Mouse (Mus musculus) midbrain, embryonic 12.5 days (tissue): Measurements from ENCODE around the gene Vwa8. TPM values are rescaled to one million over a fixed set of nuclear protein-coding genes. Genes with fewer than 3 reads are reported as not detected.

ENCODE experiments used
- ATAC-seq: fragments of 200-750 bp; cut with Nextera tagmentation; 2 replicates; pipeline ENCODE4 v1.8.0; 2017; ENCODE audit warnings: low read depth, moderate TSS enrichment, moderate library complexity; ENCODE audit not compliant: low FRiP score
- H3K27ac ChIP-seq: fragments of 300-500 bp; sonication (generic); replicated peaks from 2 replicates; pipeline ENCODE4 v1.5.1; 2016; ENCODE audit warnings: mild to moderate bottlenecking
- H3K27me3 ChIP-seq: fragments of 300-500 bp; sonication (generic); 2 replicates; pipeline ENCODE4 v1.6.1; 2016; ENCODE audit warnings: mild to moderate bottlenecking
- H3K36me3 ChIP-seq: fragments of 300-500 bp; sonication (generic); 2 replicates; pipeline ENCODE4 v1.6.1; 2016
- H3K4me1 ChIP-seq: fragments of 300-500 bp; sonication (generic); 2 replicates; pipeline ENCODE4 v1.6.1; 2016
- H3K4me2 ChIP-seq: fragments of 300-500 bp; sonication (generic); replicated peaks from 2 replicates; pipeline ENCODE4 v1.6.1; 2016; ENCODE audit warnings: mild to moderate bottlenecking, moderate library complexity
- H3K4me3 ChIP-seq: fragments of 300-500 bp; sonication (generic); 2 replicates; pipeline ENCODE4 v1.5.1; 2016; ENCODE audit warnings: mild to moderate bottlenecking
- H3K9ac ChIP-seq: fragments of 300-500 bp; sonication (generic); replicated peaks from 2 replicates; pipeline ENCODE4 v1.6.1; 2016; ENCODE audit warnings: mild to moderate bottlenecking, moderate library complexity
- H3K9me3 ChIP-seq: fragments of 300-500 bp; sonication (generic); 2 replicates; pipeline ENCODE4 v1.6.1; 2016; ENCODE audit warnings: mild to moderate bottlenecking
- WGBS: fragments of 180-500 bp; shearing (Covaris S2); methylation state at CpG from one replicate; pipeline ENCODE4 v1.1.7; 2016; 5-methylcytosine and 5-hydroxymethylcytosine counted together
- polyA plus RNA-seq: library from polyadenylated mRNA; unstranded; fragments of >200 nt; fragmentation: Nextera tagmentation; extraction: Ambion mirVana; gene quantifications from 2 replicates; pipeline ENCODE4 v1.2.1, GENCODE M21; 2016

The Vwa8 gene
- polyA plus RNA-seq, 1 experiment from 2014 or later, result 7.8 TPM

DNA sequence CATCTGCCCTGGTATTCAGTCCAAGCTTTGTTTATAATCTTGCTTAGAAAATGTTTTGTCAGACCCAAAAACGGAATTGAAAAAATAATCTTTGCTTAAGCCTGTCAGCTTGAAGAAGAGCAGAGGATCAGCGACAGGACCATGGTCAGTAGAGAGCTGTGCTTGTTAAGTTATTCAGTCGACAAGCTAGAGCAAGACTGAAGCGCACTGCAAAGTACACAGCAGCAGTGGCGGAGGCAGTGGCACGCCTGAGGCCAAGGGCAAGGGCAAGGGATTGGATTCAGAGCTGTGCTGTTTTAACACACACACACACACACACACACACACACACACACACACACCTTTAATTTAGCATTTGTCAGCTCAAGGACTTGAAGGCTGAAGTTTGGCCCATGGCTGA is 263.2 kb downstream of the Vwa8 start:
- peaks cover under 1% of the 10 kb centered on the region; the same call in 1 of the 2 replicates for H3K4me1 ChIP-seq
- no peak overlapping the region for H3K27ac ChIP-seq
- no peaks in the 10 kb centered on the region for H3K36me3 ChIP-seq
- no peaks in the 10 kb centered on the region for H3K27me3 ChIP-seq
- no peak overlapping the region for H3K4me2 ChIP-seq
- H3K9ac ChIP-seq, result no peak overlapping the region
- H3K4me3 ChIP-seq, result no peak overlapping the region
- WGBS, result 73% methylated on average over 6 of the region's 6 CpGs
- no peaks in the 10 kb centered on the region for H3K9me3 ChIP-seq
- ATAC-seq, result no peak

- Histone ChIP-seq H3K4me2 (no peak overlapping the region), H3K27ac (no peak overlapping the region), H3K27me3 (no peaks in the 10 kb centered on the region), H3K36me3 (no peaks in the 10 kb centered on the region), H3K9me3 (no peaks in the 10 kb centered on the region), H3K9ac (no peak overlapping the region), H3K4me1 (no peaks in the 10 kb centered on the region), H3K4me3 (no peak overlapping the region)
- no peak for ATAC-seq
- WGBS, result 88% methylated on average over 11 of the region's 11 CpGs
These were observed 265.9 kb downstream of the Vwa8 start for GRCm38 (mm10) chr14:79114526-79115383.

DNA sequence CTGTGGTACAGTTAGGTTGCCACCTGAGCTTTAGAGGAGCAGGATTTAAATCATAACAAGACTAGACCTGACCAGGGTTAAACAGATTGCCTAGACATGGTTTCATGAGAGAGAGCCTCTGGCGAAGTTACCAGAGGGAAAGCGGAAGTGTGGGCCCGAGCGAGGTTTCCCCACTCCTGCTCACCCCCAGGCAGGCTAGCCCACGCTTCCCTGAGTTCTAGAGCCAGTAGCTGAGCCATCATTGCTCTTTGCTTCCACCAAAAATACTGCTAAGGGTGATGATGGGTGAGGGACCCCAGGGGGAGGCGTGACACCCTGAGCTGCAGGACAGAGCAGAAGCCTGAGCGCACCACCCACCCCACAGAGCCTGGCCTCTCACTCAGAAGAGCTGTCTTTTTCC is 269.6 kb downstream of the Vwa8 start:
- Histone ChIP-seq H3K27me3 (no peaks in the 10 kb centered on the region), H3K4me1 (no peaks in the 10 kb centered on the region), H3K4me3 (no peak overlapping the region), H3K36me3 (no peaks in the 10 kb centered on the region), H3K4me2 (no peak overlapping the region), H3K9ac (no peak overlapping the region), H3K9me3 (no peaks in the 10 kb centered on the region), H3K27ac (no peak overlapping the region)
- no peak for ATAC-seq
- 90% methylated on average over 7 of the region's 7 CpGs for WGBS

GRCm38 (mm10) chr14:79119354-79119753 is 270.5 kb downstream of the Vwa8 start:
- Histone ChIP-seq H3K36me3 (no peaks in the 10 kb centered on the region), H3K9ac (no peak overlapping the region), H3K9me3 (no peaks in the 10 kb centered on the region), H3K4me3 (no peak overlapping the region), H3K27me3 (no peaks in the 10 kb centered on the region), H3K4me2 (no peak overlapping the region), H3K27ac (no peak overlapping the region), H3K4me1 (no peaks in the 10 kb centered on the region)
- no peak for ATAC-seq
- 87% methylated on average over 9 of the region's 9 CpGs for WGBS

GRCm38 (mm10) chr14:79120681-79121080 is 271.8 kb downstream of the Vwa8 start:
- Histone ChIP-seq H3K27ac (no peak overlapping the region), H3K9me3 (no peaks in the 10 kb centered on the region), H3K4me3 (no peak overlapping the region), H3K4me2 (no peak overlapping the region), H3K4me1 (no peaks in the 10 kb centered on the region), H3K36me3 (no peaks in the 10 kb centered on the region), H3K27me3 (no peaks in the 10 kb centered on the region), H3K9ac (no peak overlapping the region)
- 90% methylated on average over 11 of the region's 11 CpGs for WGBS
- ATAC-seq, result no peak

GRCm38 (mm10) chr14:79123466-79123865 is 274.6 kb downstream of the Vwa8 start:
- H3K36me3 ChIP-seq, result no peaks in the 10 kb centered on the region
- no peak overlapping the region for H3K4me3 ChIP-seq
- no peak overlapping the region for H3K27ac ChIP-seq
- WGBS, result 85% methylated on average over 8 of the region's 8 CpGs
- ATAC-seq, result no peak
- no peaks in the 10 kb centered on the region for H3K4me1 ChIP-seq
- H3K9me3 ChIP-seq, result no peaks in the 10 kb centered on the region
- H3K4me2 ChIP-seq, result no peak overlapping the region
- no peak overlapping the region for H3K9ac ChIP-seq
- no peaks in the 10 kb centered on the region for H3K27me3 ChIP-seq

- Histone ChIP-seq H3K27ac (no peak overlapping the region), H3K27me3 (no peaks in the 10 kb centered on the region), H3K9ac (no peak overlapping the region), H3K4me1 (no peaks in the 10 kb centered on the region), H3K36me3 (no peaks in the 10 kb centered on the region), H3K9me3 (no peaks in the 10 kb centered on the region), H3K4me2 (no peak overlapping the region), H3K4me3 (no peak overlapping the region)
- ATAC-seq, result peak; percentile 56
- 41% methylated on average over 5 of the region's 5 CpGs for WGBS
These were observed 275.8 kb downstream of the Vwa8 start for GRCm38 (mm10) chr14:79124643-79125042.

- no peak for ATAC-seq
- Histone ChIP-seq H3K36me3 (no peaks in the 10 kb centered on the region), H3K9ac (no peak overlapping the region), H3K27ac (no peak overlapping the region), H3K9me3 (no peaks in the 10 kb centered on the region), H3K4me1 (no peaks in the 10 kb centered on the region), H3K4me2 (no peak overlapping the region), H3K27me3 (no peaks in the 10 kb centered on the region), H3K4me3 (no peak overlapping the region)
- WGBS, result 81% methylated on average over 5 of the region's 5 CpGs
These were observed 277.3 kb downstream of the Vwa8 start for GRCm38 (mm10) chr14:79126176-79126575.

DNA sequence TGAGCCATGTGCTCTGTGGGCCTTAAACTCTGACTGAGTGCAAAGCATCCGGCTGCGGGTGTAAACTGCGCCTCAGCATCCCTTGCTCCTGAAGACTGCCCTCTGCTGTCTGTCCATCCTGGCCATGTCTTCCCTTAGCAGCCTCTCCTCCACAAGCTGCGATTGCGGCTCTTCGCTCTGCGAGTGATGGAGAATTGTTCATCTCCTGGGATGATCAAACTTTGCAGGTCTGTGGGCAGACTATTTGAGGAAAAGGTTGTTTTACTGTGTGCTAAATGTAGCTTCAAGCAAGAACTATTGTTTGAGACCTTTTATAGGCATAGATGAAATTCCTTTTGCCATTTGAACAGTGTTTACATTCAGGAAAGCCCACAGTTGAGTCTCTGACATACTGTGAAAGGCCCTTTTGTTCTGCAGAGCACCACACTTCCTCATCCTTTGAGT is 286.1 kb downstream of the Vwa8 start:
- no peaks in the 10 kb centered on the region for H3K27me3 ChIP-seq
- H3K4me1 ChIP-seq, result peaks cover 10% of the 10 kb centered on the region
- H3K27ac ChIP-seq, result no peak overlapping the region
- no peak overlapping the region for H3K9ac ChIP-seq
- H3K4me3 ChIP-seq, result no peak overlapping the region
- ATAC-seq, result no peak; the same call in 1 of the 2 replicates
- H3K36me3 ChIP-seq, result no peaks in the 10 kb centered on the region
- H3K9me3 ChIP-seq, result no peaks in the 10 kb centered on the region
- no peak overlapping the region for H3K4me2 ChIP-seq
- WGBS, result 12% methylated on average over 7 of the region's 7 CpGs

DNA sequence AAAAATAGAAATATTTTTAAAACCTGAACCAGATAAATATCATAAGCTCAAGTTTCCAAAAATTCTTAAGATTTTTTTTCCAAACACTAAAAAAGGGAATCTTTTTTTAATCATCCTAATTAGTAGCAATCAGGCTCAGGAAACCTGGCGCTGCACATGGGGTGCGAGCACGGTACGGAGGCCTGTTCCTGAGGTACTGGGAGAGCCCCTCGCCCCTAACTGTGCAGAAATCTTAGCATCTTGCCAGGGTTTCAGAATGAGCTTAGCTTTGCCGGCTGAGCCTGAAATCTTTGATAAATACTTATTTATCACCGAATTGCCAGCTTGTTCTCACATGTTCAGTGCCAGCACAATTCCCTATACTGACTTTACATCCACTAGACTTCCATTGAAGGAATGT is 286.6 kb downstream of the Vwa8 start:
- Histone ChIP-seq H3K4me2 (no peak overlapping the region), H3K9ac (no peak overlapping the region), H3K27ac (no peak overlapping the region), H3K36me3 (no peaks in the 10 kb centered on the region), H3K4me3 (no peak overlapping the region), H3K27me3 (no peaks in the 10 kb centered on the region; the same call in 1 of the 2 replicates), H3K9me3 (no peaks in the 10 kb centered on the region), H3K4me1 (peaks cover 15% of the 10 kb centered on the region)
- WGBS, result 76% methylated on average over 7 of the region's 7 CpGs
- no peak for ATAC-seq

DNA sequence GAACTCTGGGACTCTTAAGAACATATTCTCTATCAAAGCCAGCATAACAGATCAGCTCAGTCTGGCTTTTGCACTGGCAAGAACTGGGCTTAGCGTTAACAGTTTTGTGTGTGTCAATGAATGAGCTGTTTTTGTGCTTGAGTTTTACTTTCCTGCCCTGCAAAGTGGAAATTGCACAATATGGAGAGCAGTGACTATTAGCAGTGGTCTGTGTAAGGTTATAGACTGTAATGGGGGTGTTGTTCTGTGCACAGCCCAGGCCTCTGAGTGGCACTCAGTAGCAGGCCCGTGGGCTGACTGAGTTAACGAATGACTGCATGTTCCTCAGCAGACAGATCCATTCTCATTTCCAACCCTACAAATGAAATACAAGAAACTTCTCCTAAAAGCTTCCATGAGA is 287.7 kb downstream of the Vwa8 start:
- no peaks in the 10 kb centered on the region; the same call in 1 of the 2 replicates for H3K27me3 ChIP-seq
- H3K4me1 ChIP-seq, result peaks cover 21% of the 10 kb centered on the region
- WGBS, result 90% methylated on average over 3 of the region's 3 CpGs
- H3K4me2 ChIP-seq, result no peak overlapping the region
- no peak overlapping the region for H3K27ac ChIP-seq
- H3K4me3 ChIP-seq, result no peak overlapping the region
- no peak overlapping the region for H3K9ac ChIP-seq
- ATAC-seq, result no peak
- H3K9me3 ChIP-seq, result no peaks in the 10 kb centered on the region
- no peaks in the 10 kb centered on the region for H3K36me3 ChIP-seq

DNA sequence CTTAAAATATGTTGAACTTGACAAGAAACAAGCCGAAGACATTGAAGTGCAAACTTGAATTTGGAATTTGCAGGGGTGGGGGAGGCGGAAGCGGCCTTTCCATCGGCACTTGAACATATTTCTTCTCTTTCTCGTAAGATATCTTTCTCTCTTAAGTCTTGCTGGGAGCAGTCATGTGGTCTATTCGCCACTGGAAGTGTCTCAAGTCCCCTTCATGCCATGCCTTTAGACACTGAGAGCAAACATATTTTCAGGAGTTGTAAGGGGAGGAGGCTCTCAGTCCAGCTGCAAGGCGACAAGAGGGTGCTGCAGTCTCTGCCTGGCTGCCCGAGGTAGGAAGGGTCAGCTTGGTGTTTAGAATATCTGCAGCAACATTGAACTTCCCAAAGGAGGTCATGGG is 288.2 kb downstream of the Vwa8 start:
- peaks cover 21% of the 10 kb centered on the region for H3K4me1 ChIP-seq
- H3K4me3 ChIP-seq, result no peak overlapping the region
- H3K4me2 ChIP-seq, result no peak overlapping the region
- no peak overlapping the region for H3K9ac ChIP-seq
- no peaks in the 10 kb centered on the region; the same call in 1 of the 2 replicates for H3K27me3 ChIP-seq
- WGBS, result 82% methylated on average over 8 of the region's 8 CpGs
- no peaks in the 10 kb centered on the region for H3K9me3 ChIP-seq
- ATAC-seq, result no peak
- H3K27ac ChIP-seq, result no peak overlapping the region
- H3K36me3 ChIP-seq, result no peaks in the 10 kb centered on the region
